Comparison of ENCODE assay signal across 8 mouse cellular contexts in genomic region chr10:14017822-14018364, GRCm38 (mm10). TPM values are rescaled to one million over a fixed set of nuclear protein-coding genes. Genes with fewer than 3 reads are reported as not detected.
DNase-seq lines count a peak whose midpoint lies in the region; ATAC-seq lines count a peak whose summit lies in the region.

No protein-coding gene starts in this region.

- WGBS in heart, embryonic 12.5 days = 0% methylated on average over 12 of the region's 12 CpGs
- WGBS in kidney, embryonic 15.5 days = 1% methylated on average over 12 of the region's 12 CpGs
- 6% methylated on average over 12 of the region's 12 CpGs for WGBS in stomach, embryonic 16.5 days

- H3K4me1 ChIP-seq in heart, embryonic 12.5 days (replicated peaks) = peaks cover 35% of the 10 kb centered on the region
- peaks cover 26% of the 10 kb centered on the region for H3K4me1 ChIP-seq in kidney, embryonic 15.5 days
- H3K4me1 ChIP-seq in stomach, embryonic 16.5 days (ENCODE audit: control insufficient read depth, insufficient read depth, low read length) = peaks cover 6% of the 10 kb centered on the region; the same call in 1 of the 2 replicates

- no peaks in the 10 kb centered on the region for H3K27me3 ChIP-seq in heart, embryonic 12.5 days (replicated peaks)
- no peaks in the 10 kb centered on the region for H3K27me3 ChIP-seq in kidney, embryonic 15.5 days
- no peaks in the 10 kb centered on the region for H3K27me3 ChIP-seq in stomach, embryonic 16.5 days (ENCODE audit: control insufficient read depth, insufficient read depth, low read length)

- H3K27ac ChIP-seq in heart, embryonic 12.5 days (ENCODE audit: poor library complexity, severe bottlenecking) = peak overlapping the region; percentile 96
- H3K27ac ChIP-seq in kidney, embryonic 15.5 days = peak overlapping the region; percentile 87
- peak overlapping the region; percentile 69 for H3K27ac ChIP-seq in stomach, embryonic 16.5 days (ENCODE audit: low read length)

- no peaks in the 10 kb centered on the region for H3K9me3 ChIP-seq in heart, embryonic 12.5 days (replicated peaks)
- no peaks in the 10 kb centered on the region for H3K9me3 ChIP-seq in kidney, embryonic 15.5 days (replicated peaks)
- H3K9me3 ChIP-seq in stomach, embryonic 16.5 days (replicated peaks; ENCODE audit: control insufficient read depth, low read length) = no peaks in the 10 kb centered on the region

- H3K4me2 ChIP-seq in heart, embryonic 12.5 days = peak overlapping the region; percentile 81
- H3K4me2 ChIP-seq in kidney, embryonic 15.5 days = peak overlapping the region; percentile 53
- H3K4me2 ChIP-seq in stomach, embryonic 16.5 days (ENCODE audit: low read depth, low read length) = peak overlapping the region; percentile 41

- DNase-seq in right cerebral cortex, adult 18-20 months = peak; percentile 59
- no peak for DNase-seq in right cerebral cortex, postnatal 14 days
- DNase-seq in mesoderm, embryonic 11.5 days (ENCODE audit: low read depth, low spot score) = peak; percentile 79
- DNase-seq in spleen, postnatal 36 days (ENCODE audit: low spot score in 2 of 2) = no peak

- H3K9ac ChIP-seq in heart, embryonic 12.5 days = peak overlapping the region; percentile 67
- no peak overlapping the region for H3K9ac ChIP-seq in kidney, embryonic 15.5 days
- H3K9ac ChIP-seq in stomach, embryonic 16.5 days (ENCODE audit: low read length) = peak overlapping the region; percentile 15; the same call in 1 of the 2 replicates

- peak; percentile 19; the same call in 1 of the 2 replicates for ATAC-seq in common myeloid progenitor, adult 5-6 weeks (replicated peaks; ENCODE audit: low read depth, poor library complexity, severe bottlenecking)
- peak; percentile 80 for ATAC-seq in heart, embryonic 12.5 days (ENCODE audit: insufficient number of reproducible peaks, low FRiP score)
- ATAC-seq in kidney, embryonic 15.5 days (replicated peaks; ENCODE audit: low FRiP score) = peak; percentile 82
- ATAC-seq in stomach, embryonic 16.5 days (ENCODE audit: insufficient read depth, low FRiP score) = peak; percentile 60; the same call in 1 of the 2 replicates

- H3K36me3 ChIP-seq in heart, embryonic 12.5 days = no peaks in the 10 kb centered on the region
- no peaks in the 10 kb centered on the region for H3K36me3 ChIP-seq in kidney, embryonic 15.5 days
- H3K36me3 ChIP-seq in stomach, embryonic 16.5 days (ENCODE audit: control insufficient read depth, insufficient read depth, low read length) = no peaks in the 10 kb centered on the region

- peak overlapping the region; percentile 51 for H3K4me3 ChIP-seq in heart, embryonic 12.5 days
- H3K4me3 ChIP-seq in kidney, embryonic 15.5 days (replicated peaks) = peak overlapping the region; percentile 28
- peak overlapping the region; percentile 34 for H3K4me3 ChIP-seq in stomach, embryonic 16.5 days (replicated peaks; ENCODE audit: low read length)

RNA-seq across cellular contexts. Expression of gene Hivep2, which starts 52.0 kb away (rescaled TPM):
- total RNA-seq in common myeloid progenitor, adult 5-6 weeks (2017) = 1.5 and 1.8 TPM in 2 replicates
- 5.3 and 5.8 TPM in 2 replicates for polyA plus RNA-seq in heart, embryonic 12.5 days (2016; fragmentation: Nextera tagmentation; extraction: Ambion mirVana)
- 4.6 and 5.9 TPM in 2 replicates for polyA plus RNA-seq in kidney, embryonic 15.5 days (2015; fragmentation: Nextera tagmentation; extraction: Ambion mirVana)
- 5.6 and 6.2 TPM in 2 replicates for polyA plus RNA-seq in stomach, embryonic 16.5 days (2015; fragmentation: Nextera tagmentation; extraction: Ambion mirVana)

Comparison
In these comparisons a context has a peak if more than half of its experiments do, and no peak if none do; other contexts are left out.
1. DNase-seq: peak in right cerebral cortex, adult 18-20 months (single experiment) and mesoderm, embryonic 11.5 days (single experiment); none in right cerebral cortex, postnatal 14 days (single experiment) and spleen, postnatal 36 days (0 of 2).
2. ATAC-seq: peak in every context shown above with its lines; median percentile 82 in kidney, embryonic 15.5 days; 80 in heart, embryonic 12.5 days; 60 in stomach, embryonic 16.5 days; 19 in common myeloid progenitor, adult 5-6 weeks.
3. Peak in every context shown above with its lines, with median percentiles within 50 percentile points of each other: H3K27ac ChIP-seq, H3K4me2 ChIP-seq and H3K4me3 ChIP-seq.